Mouse (Mus musculus) C2C12 (cell line): ENCODE results near the gene Tex46. TPM values are rescaled to one million over a fixed set of nuclear protein-coding genes. Genes with fewer than 3 reads are reported as not detected.

Experiments used
- H3K27me3 ChIP-seq: one replicate; pipeline ENCODE4 v1.6.1; 2011; ENCODE audit not compliant: control insufficient read depth, insufficient read depth, insufficient read length
- H3K36me3 ChIP-seq: one replicate; pipeline ENCODE4 v1.6.1; 2011; ENCODE audit not compliant: control insufficient read depth, insufficient read depth
- H3K4me3 ChIP-seq: one replicate; pipeline ENCODE4 v1.5.1; 2011; ENCODE audit warnings: mild to moderate bottlenecking, control low read depth; ENCODE audit not compliant: poor library complexity, insufficient read depth, severe bottlenecking
- H3K79me2 ChIP-seq: one replicate; pipeline ENCODE4 v1.6.1; 2011; ENCODE audit not compliant: control insufficient read depth, insufficient read depth
- H3K79me3 ChIP-seq: one replicate; pipeline ENCODE4 v1.6.1; 2011; ENCODE audit warnings: low read depth, control low read depth
- H3ac ChIP-seq: one replicate; pipeline ENCODE3; 2011; ENCODE audit warnings: low read depth; ENCODE audit not compliant: control insufficient read depth, insufficient read length
- CEBPB ChIP-seq: IDR thresholded peaks from one replicate; pipeline ENCODE4 v1.6.1; 2011; ENCODE audit warnings: low read depth, mild to moderate bottlenecking, control low read depth, moderate library complexity
- CTCF ChIP-seq: IDR thresholded peaks from one replicate; pipeline ENCODE4 v1.5.1; 2011; ENCODE audit not compliant: control insufficient read depth, insufficient read depth, insufficient read length
- FOSL1 ChIP-seq: IDR thresholded peaks from one replicate; pipeline ENCODE4 v1.8.0; 2011; ENCODE audit warnings: mild to moderate bottlenecking, low read length; ENCODE audit not compliant: poor library complexity, insufficient read depth, severe bottlenecking
- MAX ChIP-seq: IDR thresholded peaks from one replicate; pipeline ENCODE4 v1.6.1; 2011; ENCODE audit warnings: mild to moderate bottlenecking, control low read depth
- MYOD1 ChIP-seq: IDR thresholded peaks from one replicate; pipeline ENCODE4 v1.6.1; 2011; ENCODE audit warnings: low read depth; ENCODE audit not compliant: control insufficient read depth, insufficient read length
- MYOG ChIP-seq: IDR thresholded peaks from one replicate; pipeline ENCODE4 v1.6.1; 2011; ENCODE audit not compliant: control insufficient read depth, insufficient read length; ENCODE audit errors: extremely low read depth
- USF1 ChIP-seq: IDR thresholded peaks from one replicate; pipeline ENCODE4 v1.6.1; 2011; ENCODE audit warnings: low read depth, mild to moderate bottlenecking, control low read depth, moderate library complexity
- polyA plus RNA-seq: library from polyadenylated mRNA; unstranded; fragments of >200 nt; fragmentation: generic; extraction: Trizol; gene quantifications from one replicate; pipeline ENCODE4 v1.2.1, GENCODE M21; 2012; ENCODE audit warnings: missing spikeins

Gene Tex46
- polyA plus RNA-seq, 1 experiment = not detected

DNA sequence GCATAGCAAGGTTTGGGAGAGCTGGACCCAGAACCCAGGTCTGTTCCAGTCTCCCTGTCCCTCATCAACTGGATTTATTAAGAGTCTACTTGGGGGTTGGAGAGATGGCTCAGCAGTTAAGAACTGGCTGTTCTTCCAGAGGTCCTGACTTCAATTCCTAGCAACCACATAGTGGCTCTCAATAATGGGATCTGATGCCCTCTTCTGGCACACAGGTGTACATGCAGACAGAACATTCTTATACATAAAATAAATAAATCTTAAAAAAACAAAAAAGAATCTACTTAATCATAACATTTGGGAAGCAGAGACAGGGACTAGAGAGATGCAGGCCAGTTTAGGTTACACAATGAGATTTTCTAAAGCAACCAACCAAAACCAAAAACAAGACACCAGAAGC, 25.8 kb downstream of the Tex46 start:
- peaks cover 12% of the 10 kb centered on the region for H3K27me3 ChIP-seq

DNA sequence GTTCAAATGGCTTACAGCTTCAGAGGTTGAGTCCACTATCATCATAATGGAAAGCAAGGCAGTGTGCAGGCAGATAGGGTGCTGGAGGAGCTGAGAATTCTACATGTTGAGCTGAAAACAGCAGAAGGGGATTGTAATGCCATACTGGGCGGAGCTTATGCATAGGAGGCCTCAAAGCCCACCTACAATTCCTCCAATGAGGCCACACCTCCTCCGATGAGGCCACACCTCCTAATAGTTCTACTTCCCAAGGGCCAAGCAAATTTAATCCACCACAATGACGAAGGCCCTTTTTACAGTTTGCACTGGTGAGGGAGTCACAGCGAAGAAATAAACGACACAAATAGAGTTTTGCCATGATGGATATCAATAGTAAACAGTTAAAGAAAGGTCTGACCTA, 26.3 kb downstream of the Tex46 start:
- TF ChIP-seq USF1 (no peak), MYOG (no peak), FOSL1 (no peak), CTCF (no peak), MAX (no peak)
- H3K36me3 ChIP-seq = no peaks in the 10 kb centered on the region
- H3K27me3 ChIP-seq = peaks cover 12% of the 10 kb centered on the region
- no peaks in the 10 kb centered on the region for H3K79me2 ChIP-seq
- H3K79me3 ChIP-seq = no peaks in the 10 kb centered on the region
- no peak overlapping the region for H3ac ChIP-seq
- H3K4me3 ChIP-seq = no peak overlapping the region

More for the DNA sequence above, 25.8 kb downstream of the Tex46 start:
- H3ac ChIP-seq = no peak overlapping the region
- TF ChIP-seq MYOD1 = no peak
- no peak for TF ChIP-seq CEBPB
- TF ChIP-seq MAX = no peak
- TF ChIP-seq MYOG = no peak
- TF ChIP-seq CTCF = no peak
- no peak for TF ChIP-seq USF1
- no peak for TF ChIP-seq FOSL1
- H3K36me3 ChIP-seq = no peaks in the 10 kb centered on the region
- H3K4me3 ChIP-seq = no peak overlapping the region
- no peaks in the 10 kb centered on the region for H3K79me3 ChIP-seq
- no peaks in the 10 kb centered on the region for H3K79me2 ChIP-seq

DNA sequence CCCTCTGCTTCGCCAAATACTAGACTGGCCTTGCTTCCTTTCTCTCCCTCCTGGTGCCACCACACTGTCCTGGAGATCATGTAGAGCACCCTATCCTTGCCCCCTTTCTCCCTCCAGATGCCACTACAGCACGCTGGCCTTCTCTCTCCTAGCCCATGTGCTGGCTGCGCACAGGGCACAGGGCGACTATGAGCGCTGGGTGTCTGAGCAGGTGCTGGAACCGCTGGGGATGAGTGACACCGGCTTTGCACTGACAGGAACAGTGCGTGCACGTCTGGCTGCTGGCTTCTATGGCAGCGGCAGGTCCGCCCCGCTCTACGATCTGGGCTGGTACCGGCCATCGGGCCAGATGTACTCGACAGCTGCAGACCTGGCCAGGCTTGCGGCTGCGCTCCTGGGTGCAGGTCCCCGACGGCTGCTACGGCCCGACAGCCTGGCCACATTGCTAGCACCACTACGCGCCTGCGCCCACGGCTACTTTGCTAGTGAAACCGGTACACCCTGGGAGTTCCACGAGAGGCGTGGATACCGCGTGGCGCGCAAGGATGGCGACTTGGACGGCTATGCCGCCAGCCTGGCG, 26.8 kb downstream of the Tex46 start:
- H3K36me3 ChIP-seq = no peaks in the 10 kb centered on the region
- H3K79me3 ChIP-seq = no peaks in the 10 kb centered on the region
- TF ChIP-seq MYOD1 (no peak), MYOG (no peak), CEBPB (no peak), CTCF (no peak), FOSL1 (no peak), USF1 (no peak), MAX (no peak)
- no peaks in the 10 kb centered on the region for H3K79me2 ChIP-seq
- H3K4me3 ChIP-seq = no peak overlapping the region
- H3K27me3 ChIP-seq = peaks cover 12% of the 10 kb centered on the region
- H3ac ChIP-seq = no peak overlapping the region

DNA sequence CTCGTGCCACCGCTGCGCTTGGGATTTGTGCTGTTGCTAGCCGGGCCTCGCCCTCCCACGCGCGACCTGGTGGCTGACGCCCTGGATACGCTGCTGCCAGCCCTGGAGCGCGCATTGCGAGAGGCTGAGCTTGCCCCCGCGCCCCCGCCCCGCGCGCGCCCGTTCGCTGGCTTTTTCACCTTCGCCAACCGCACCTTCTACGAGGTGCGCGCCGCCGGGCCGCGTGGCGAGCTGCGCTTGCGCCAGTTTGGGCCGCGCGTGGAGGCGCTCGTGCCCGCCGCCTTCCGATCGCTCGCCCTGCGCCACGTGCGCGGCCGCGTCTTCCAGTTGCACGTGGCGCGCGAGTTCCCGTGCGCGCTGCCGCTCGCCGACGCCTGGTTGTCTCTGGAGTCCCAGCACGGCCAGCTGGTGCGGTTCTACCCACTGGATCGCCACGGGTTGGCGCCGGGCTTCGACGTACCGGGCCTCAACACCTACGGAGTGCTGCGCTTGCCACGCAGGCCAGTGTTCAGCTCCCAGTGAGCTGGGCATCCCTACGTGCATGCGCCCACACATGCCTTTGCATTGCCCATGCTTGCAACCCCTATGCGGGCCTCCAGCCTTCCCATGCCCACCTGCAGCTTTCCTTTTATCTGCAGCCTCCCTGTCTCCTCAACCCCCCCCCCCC, 27.5 kb downstream of the Tex46 start:
- Histone ChIP-seq H3K4me3 (no peak overlapping the region), H3K36me3 (no peaks in the 10 kb centered on the region), H3ac (no peak overlapping the region), H3K79me3 (no peaks in the 10 kb centered on the region), H3K27me3 (peaks cover 12% of the 10 kb centered on the region), H3K79me2 (no peaks in the 10 kb centered on the region)
- TF ChIP-seq FOSL1 = no peak
- no peak for TF ChIP-seq USF1

DNA sequence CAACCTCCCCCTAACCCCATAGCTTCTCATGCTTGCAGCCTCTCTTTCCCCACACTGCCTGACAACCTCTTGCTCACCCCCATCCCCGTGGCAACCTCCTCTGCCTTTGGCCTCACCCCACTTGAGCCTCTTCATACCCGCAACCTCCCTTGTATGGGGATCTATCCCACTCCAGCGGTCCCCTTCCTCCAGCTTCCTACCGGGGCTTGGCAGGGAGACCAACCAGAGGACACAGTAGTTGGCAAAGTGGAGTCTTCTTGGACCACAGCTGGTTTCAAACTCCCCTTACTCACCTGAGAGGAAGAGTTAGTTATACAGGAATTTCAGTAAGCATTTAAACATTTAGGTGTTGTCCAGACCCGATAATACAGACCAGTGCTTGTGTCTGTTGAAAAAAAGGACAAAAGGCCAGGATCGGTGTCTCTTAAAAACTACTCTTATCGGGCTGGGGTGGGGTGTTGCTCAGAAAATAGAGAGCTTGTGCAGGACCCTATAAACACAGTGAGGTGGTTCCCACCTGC, 28.1 kb downstream of the Tex46 start:
- Histone ChIP-seq H3K36me3 (no peaks in the 10 kb centered on the region), H3K79me3 (no peaks in the 10 kb centered on the region), H3ac (no peak overlapping the region), H3K79me2 (no peaks in the 10 kb centered on the region), H3K27me3 (peaks cover 12% of the 10 kb centered on the region), H3K4me3 (no peak overlapping the region)
- TF ChIP-seq MYOG (no peak), MYOD1 (no peak), USF1 (no peak), CEBPB (no peak), FOSL1 (no peak), MAX (no peak), CTCF (no peak)

DNA sequence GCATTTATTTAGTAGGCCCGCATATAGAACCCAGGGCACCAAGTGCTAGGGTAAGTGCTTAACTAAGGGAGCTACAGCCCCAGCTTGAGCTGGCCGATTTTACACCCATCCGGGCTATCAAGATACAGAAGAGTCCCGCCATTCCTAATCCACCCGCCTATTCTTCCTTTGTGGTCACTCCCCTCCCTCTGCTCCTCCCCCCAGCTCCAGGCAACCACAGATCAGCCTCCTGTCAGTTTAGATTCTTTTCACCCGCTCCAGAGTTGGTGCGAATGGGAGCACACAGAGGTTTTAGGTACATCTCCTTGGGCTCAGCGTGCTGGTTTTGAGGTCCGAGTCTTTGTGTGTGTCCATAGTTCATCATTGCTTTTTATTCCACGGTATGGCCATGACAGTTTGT, 28.7 kb downstream of the Tex46 start:
- Histone ChIP-seq H3K79me3 (no peaks in the 10 kb centered on the region), H3K36me3 (no peaks in the 10 kb centered on the region), H3K27me3 (peaks cover 12% of the 10 kb centered on the region), H3K79me2 (no peaks in the 10 kb centered on the region), H3ac (no peak overlapping the region), H3K4me3 (no peak overlapping the region)
- TF ChIP-seq MYOG (no peak), USF1 (no peak), MAX (no peak), MYOD1 (no peak), FOSL1 (no peak), CTCF (no peak), CEBPB (no peak)
